Mouse (Mus musculus): Measurements from ENCODE around the gene R3hdm2.

The R3hdm2 gene

DNA sequence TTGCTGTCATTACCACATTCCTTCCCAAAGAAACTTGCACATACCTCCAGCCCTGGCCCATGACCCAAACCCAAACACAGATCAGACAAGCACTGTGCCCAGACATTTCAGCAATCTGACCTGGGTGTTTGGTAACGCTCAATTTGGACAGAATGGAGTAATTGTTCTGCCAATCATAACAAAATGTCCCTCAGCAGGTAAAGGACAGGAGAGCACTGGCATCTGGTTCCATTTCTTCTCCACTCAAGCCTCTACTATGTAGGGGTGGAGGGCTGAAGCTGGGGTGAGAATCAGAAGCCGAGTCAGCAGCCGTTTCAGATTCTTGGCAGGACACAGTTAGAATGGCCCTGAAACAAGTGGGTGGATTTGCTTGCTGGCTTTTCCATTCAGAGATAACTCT, 112.0 kb downstream of the R3hdm2 start:
- in situ Hi-C loops (cut with MboI) = no loop called here

DNA sequence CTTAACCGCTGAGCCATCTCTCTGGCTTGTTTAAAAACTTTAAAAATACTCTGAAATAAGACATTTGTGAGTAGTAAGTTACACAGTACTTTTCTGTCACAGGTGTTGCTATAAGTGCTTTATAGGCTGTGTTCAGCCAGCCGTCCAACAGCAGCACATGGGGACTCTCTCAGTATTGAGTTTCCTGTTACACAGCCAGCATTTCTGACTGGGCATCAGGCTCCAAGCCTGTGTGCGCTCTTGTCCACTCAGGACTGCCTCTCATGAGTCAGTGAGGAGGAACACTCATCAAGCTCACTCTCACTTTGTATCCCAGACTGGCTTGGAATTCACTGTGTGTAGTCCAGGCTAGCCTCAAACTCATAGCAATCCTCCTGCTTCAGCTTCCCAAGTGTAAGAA, 116.0 kb downstream of the R3hdm2 start:
- in situ Hi-C loops (cut with MboI) = no loop called here

DNA sequence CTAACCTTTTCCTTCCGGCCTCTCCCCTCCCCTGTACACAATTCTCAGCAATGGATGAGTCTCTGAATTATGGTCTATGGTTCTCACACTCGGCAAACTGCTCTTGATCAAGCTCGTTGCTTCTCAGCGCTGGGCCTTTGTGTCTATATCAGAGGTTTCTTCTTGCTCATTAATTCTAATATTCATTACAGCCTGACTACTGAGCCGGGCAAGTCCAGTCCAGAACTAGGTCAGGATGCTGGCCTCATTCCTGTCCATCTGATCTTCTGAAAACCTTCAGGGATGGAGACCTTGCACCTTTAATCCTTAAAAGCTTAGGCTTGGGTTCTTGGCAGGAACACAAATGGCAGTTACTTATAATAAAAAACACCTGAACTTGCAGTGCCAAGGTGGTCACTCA, 119.4 kb downstream of the R3hdm2 start:
- in situ Hi-C loops (cut with MboI) = no loop called here

DNA sequence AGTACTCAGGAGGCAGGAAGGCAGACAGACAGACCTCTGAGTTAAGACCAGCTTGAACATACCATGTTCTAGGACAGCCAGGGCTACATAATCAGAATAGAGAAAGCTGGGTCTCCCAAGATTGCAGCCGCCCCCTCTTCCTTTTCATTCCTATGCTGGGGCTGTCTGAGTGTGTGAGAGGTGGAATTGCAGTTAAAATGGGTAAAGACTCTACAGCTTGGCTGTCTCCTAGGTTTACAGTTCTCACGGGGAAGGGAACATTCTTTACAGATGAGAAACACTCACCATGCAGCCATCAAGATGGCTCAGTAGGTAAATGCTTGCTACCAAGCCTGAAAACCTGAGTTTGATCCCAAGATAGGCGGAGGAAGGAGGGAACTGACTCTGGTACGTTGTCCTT, 119.9 kb downstream of the R3hdm2 start:
- in situ Hi-C loops (cut with MboI) = no loop called here

DNA sequence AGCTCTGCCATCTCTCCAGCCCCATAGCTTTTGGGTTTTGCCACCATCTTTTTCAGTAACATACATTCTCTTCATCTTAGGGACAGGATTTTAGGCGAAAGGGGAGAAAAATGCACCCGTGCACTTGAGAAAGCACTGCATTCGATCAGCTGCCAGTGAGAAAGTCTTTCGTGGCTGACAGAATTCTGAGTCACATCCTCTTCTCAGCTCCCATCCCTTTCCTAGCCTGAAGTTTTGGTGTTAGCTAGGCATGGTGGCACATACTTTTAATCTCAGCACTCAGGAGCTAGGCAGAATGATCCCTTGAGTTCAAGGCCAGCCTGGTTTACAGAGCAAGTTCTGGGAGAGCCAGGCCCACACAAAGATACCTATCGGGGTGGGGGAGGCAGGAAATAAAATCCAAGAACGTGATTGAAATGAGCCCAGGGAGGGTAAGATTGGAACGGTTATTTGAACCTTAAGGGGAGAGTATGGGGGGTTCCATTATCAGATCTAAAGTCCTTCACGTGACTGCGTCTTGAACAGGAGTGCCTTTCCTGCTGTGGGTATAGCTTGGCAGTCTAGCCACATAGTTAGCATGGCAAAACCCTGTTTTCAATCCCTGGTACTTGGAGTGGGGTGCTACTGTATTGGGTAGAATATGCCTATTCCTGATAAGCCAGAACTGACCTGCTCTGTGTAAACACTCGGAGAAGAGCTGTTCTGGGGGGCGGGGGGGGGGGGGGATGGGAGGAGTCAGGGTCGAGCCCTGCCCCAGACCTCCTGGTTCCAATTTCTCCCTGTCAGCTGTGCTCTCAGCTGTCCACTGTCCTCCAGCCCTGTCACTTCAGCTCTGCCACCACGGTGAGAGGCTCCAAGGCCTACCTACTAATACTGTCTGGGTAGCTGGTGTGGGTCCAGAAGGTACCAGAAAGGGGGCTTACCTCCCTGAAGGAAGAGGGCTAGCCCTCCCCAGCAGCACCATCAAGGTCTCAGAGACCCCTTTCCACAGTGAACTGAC, 121.1 kb downstream of the R3hdm2 start, which contains the start of gene Stac3:
Gene Stac3 (plus strand): TSS at position 793 of the 1,000 bp plus-strand sequence.
- in situ Hi-C loops (cut with MboI) = no loop called here

DNA sequence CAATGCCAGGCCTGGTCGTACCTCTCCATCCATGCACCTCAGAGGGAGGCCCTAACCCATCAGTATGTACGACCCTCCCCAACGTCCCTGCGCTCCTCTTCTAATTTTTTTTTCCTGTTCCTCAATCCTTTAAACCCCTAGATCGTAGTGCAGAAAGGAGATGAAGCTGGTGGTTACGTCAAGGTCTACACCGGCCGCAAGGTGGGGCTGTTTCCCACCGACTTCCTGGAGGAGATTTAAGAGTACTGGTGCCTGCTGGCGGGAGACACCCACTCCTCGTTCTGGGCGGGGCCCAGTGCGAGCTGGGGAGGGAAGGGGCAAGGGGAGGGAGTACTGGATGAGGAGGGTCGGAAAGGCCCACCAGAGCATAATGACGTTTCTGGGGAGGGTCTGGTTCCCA, 128.1 kb downstream of the R3hdm2 start:
- in situ Hi-C loops (cut with MboI) = loop anchor here (5.0 kb wide), 1 partner anchor 34 kb away; no protein-coding TSS in a partner anchor

DNA sequence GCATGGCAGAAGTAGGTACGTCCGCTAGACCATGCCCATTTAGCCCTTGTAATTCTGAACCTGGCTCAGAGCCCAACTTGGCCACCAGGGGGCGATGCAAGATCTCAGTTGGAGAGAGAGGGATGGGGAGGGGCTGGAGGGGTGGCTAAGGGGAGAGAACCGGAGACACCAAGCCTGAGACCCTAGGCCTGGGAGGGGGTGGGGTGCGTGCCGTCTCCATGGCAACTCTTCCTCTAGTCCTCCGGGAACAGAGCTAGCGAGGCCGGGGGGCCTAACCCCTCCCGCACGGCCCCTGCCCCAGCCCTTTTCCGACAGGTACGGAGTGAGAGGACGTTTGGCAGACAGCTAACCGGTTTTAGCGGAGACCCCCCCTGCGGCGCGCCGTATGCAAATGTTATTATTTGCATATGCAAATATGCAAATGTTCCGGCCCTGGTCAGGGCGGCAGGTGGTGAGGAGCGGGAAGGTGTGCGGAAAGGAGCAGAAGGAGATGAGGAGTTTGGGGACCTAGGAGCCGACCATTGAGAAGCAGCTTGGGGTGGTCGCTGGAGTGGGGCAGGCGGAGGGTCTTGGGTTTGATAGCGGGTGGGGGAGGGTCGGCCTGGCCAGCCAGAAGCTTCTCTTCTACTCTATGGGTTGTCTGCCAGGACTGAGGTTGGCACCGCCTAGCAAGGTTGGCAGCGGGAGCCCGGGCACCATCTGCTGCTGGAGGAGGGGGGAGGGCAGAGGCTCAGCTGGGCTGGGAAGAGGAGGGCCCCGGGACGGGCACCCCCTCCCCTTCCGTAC, 129.1 kb downstream of the R3hdm2 start:
- in situ Hi-C loops (cut with MboI) = loop anchor here (5.0 kb wide), 1 partner anchor 33 kb away; no protein-coding TSS in a partner anchor

DNA sequence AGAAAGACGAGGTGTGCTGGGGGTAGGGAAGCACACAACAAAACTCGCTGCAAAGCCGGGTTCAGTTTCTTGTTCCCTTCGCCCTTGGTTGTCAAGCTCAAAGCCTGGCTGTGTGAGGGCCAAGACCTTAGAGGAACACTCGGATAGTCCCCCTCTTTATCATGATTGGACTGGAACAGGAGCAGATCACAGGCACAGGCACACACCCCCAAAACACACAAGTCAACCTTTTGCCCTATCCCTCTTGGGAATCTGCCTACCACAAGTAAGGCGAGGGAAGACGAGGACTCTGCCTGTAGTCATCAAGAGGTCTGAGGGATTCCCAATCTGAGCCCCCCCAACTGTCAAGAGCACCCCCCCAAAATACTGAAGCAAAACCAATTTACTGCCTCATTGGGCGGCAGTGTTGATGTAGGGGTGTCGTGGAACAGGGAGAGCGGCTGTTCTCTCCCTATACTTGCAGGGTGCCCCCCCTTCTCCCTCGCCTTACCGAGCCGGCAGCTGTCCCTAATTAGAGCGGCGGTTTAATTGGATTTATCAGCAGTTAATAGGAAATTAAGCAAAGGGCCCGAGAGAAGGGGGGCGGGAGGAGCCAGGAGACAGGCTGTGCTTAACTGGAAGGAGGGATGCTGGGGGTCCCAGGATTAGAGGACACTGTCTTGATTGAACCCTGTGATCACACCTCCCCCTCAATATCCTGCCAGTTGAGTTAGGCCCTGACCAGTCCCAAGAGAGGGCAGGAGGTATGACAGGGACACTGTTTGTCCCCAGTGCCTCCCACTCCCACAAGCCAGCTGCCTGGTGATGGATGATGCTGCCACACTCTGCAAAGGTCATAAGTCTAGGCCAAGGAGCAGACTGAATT, 129.9 kb downstream of the R3hdm2 start:
- in situ Hi-C loops (cut with MboI) = loop anchor here (5.0 kb wide), 1 partner anchor 32 kb away; no protein-coding TSS in a partner anchor

DNA sequence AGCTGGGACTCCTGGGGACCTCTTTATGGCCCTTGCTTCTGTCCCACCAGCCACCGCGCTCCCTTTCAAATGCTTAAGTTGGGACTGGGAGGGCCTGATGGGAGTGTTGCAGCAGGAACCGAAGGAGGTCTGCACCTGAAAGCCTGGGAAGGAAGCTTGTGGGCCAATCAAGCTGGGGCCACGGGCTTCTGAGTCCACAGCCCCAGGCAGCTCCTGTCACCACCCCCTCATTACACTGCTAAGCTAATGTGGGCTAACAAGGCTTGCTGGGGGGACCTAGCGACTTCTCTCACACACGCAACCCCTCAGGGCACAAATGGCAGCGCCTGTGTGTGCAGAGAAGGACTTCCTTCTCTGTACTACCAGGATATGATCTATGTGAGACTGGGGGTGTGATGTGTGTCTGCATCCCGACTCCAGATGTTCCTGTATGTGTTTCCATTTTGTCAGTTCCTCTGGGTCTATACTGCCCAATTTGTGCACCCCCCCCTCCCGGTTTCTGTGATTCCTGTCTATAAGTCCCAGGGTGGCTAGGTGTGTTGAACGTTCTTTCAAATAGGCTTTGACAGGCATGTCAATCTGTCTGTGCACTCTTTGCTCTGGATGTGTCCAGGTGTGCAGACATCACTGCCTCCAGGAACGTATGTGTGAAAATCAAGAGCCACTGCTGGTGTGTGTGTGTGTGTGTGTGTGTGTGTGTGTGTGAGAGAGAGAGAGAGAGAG, 130.9 kb downstream of the R3hdm2 start:
- in situ Hi-C loops (cut with MboI) = no loop called here

DNA sequence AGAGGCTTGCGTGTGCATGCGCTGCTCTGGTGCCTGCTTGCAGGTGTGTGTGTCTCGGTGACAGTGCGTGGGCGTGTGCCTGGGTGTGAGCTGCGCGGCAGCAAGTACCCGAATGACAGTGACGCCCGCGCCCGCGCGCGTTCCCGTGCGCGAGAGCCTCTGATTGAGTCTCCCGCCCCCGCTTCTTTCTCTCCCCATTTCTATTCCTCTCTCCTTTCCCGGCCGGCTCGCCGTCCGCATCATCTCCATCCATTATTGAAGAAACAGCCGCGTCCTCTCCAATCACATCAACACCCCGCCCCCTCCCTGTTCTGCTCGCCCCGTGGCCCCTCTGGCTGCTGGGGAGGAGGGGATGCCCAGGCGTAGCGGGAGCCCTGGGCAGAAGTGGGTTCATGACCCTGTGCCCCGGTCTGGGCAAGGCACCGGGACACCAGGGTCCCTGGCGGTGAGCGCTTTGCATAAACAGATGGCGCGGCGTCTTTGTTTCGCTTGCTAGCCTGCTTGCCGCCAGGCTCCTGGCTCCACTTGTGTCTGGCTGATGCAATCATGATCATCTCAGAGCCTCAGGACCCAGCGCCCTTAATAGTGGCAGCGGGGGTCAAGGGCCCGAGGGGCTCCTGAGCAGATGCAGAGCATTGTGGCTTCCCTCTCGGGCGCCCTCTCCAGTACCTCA, 131.6 kb downstream of the R3hdm2 start:
- in situ Hi-C loops (cut with MboI) = no loop called here

DNA sequence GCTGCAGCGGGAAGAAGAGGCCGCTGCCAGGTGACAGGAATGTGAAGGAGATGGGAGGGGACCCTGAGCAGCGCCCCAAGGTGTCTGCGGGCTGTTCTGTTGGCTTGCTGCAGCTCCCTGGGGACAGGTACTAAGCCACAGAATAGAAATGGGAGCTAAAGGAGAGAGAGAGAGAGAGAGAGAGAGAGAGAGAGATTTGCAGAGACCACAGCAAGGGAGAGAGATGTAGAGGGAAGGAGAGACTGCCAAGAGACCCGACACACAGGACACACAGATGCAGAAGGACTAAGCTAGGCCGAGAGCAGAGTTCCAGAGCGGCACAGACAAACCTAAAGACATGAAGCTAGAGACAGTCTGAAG, 132.2 kb downstream of the R3hdm2 start:
- in situ Hi-C loops (cut with MboI) = no loop called here

DNA sequence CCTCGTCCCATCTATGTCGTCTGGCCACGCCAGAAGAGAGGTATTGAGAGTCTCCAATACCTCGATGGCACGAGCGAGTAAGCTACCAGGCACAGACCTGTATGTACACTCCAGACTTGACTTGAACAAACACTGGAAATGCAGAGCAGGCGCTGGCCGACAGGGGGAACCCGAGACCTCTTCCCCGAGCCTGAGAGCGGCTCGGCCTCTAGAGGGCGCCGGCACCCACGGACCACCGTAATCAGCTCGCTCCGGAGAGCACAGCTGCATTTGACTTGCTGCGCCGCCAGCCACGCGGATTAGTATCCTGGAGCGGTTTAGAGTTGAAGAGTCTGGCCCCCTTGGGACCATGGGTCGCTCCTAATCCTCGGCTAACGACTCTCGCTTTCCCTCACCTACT, 132.7 kb downstream of the R3hdm2 start:
- in situ Hi-C loops (cut with MboI) = no loop called here

DNA sequence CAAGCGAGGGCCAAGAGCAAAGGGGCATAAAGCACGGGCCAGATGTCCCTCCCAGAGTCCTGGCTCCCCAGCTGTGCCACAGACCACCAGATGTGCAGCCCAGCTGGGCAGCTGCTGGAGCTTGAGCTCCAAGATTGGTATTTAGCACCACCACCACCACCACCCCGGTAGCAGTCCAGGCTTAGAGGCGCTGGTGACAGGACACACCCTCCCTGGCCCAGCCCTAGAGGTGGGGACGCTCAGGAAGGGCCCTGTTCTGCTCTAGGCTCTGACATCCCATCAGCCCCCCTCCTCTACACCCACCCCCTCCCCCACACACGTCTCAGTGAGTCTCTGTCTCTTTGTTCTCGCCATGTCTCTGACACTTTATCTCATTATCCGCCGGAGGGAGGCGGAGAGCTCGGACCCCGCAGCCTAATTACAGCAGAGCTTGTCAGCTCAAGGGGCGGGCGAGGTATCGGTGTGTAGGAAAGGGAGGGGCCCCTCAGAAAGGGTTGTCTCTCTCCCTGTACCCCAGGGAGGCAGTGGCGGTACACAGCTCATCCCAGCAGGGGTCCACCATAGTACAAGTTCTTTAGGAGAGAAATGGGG, 133.5 kb downstream of the R3hdm2 start:
- in situ Hi-C loops (cut with MboI) = no loop called here

DNA sequence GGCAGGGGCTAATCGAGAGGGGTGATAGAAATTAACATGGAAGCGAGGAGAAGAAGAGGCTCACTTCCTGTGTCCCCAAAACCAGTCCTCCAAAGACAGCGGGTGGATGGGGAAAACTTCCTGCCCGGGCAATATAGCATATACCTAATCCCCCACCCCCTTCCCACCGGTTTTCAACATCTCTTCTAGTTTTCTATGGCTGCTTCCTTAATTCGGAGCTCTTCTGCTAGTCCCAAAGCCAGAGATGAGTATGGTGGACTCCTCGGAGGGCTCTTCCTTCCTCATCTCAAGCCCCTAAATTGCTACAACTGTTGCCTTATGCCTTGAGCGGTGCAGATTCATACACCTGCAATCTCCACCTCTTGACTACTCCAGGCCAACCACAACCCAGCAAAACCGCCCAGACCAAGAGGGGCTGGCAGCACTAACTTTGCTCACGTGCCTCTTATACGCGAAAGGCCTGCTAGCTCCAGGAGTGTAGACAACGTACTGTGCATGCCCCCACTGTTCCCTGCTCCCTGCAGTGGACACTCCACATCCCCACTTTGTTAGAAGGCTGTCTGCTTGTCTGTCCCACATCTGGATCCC, 134.1 kb downstream of the R3hdm2 start:
- in situ Hi-C loops (cut with MboI) = no loop called here

DNA sequence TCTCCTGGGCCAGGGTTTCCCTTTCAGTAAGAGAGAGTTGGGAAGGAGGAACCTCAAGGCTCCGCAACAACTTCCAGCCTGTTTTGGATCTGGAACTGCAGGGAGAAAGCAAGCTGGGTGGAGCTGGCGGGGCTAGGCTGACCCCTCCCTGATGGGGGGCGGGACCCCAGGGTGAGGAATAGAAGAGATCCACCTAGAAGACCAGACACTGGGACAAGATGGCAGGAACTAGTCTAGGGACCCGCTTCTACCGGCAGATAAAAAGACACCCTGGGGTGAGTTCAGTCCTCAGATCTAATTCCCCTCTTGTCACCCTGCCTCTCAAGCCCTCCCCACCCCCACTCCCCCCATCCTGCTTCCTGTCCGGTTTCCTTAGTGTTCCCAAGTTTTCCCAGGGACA, 134.6 kb downstream of the R3hdm2 start, which contains the start of gene Ndufa4l2:
Gene Ndufa4l2 (plus strand): TSS at position 204 of the 400 bp plus-strand sequence.
- in situ Hi-C loops (cut with MboI) = no loop called here

DNA sequence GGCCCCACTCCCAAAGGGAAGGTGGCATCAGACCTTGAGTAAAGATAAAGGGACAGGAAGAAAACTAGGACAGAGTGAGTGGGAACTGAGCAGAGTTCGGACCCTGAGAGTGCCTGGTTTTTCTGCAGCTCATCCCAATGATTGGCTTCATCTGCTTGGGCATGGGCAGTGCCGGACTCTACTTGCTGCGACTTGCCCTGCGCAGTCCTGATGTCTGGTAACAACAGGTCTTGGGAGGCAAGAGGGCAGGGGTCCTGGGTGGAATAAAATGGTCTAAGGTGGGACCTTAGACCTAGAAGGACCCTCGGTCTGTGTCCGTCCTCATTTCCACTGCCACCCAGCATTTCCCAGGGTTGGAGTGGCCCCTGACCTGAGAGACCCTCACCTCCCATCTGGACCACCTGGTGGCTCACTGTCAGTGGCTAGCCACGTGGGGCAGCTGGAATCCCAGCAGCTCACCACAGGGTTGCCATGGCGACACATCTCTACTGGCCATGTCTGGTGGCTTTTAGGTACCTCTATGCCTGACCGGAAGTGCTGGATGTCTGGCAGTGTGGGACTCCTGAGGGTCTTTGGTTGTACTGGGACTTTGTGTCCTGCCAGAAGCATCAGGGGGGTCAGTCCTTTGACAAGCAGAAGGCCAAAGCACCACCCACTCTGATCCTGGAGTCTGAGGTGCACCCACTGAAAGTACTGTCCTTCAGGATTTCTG, 135.3 kb downstream of the R3hdm2 start:
- in situ Hi-C loops (cut with MboI) = no loop called here

DNA sequence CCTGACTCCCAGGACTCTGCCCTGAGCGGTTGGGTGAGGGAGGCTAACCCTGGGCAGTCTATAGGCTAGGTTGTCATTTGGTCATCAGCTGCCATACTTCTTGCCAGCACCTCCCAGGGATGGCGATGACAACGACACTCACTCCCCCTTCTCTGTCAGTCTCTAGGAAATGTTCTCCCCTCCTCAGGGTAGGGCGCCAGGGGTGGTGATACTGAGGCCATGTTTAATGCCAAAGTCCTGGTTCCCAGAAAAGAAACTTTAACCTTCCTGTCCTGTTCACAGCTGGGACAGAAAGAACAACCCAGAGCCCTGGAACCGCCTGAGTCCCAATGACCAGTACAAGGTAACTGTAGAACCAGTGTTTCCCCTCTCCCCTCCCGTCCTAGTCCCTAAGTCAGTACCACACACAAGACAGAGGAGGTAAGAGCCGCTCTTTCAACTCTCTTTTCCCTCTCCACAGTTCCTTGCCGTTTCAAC, 135.9 kb downstream of the R3hdm2 start:
- in situ Hi-C loops (cut with MboI) = no loop called here

DNA sequence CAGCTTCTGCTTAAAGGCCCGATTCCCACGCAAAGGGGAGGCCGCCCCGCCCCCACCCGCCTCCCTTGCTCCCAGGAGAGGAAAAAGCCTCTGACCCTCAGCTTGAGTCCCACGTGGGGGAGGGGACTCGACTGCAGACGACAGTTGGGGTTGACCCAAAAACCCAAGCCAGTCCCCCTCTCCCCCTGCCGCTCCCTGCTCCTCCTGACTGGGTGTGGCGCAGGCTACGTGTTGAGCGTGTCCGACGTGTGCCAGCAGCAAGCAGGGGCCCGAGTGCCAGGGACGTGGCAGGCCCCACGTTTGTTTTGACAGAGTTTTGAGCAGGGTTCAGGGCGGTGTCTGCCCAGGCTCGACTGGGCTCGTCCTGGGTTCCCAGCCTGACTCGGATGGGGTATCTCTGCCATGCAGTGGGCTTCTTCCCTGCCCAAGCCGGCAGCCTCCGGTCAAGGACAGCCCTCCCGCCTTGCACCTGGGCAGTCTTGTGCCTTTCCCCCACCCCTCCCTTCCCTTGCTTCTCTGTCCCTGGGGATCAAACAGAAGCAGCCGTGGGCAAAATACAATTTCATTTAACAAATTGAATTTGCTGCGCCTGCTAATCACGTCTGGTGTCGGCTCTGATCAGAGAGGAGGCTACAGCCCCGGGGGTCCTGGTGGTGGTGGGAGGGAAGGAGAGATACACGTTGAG, 136.6 kb downstream of the R3hdm2 start:
- in situ Hi-C loops (cut with MboI) = no loop called here

All from mature B cell (primary cell).